Mouse (Mus musculus): ENCODE data around the gene Rnft1. TPM values are rescaled to one million over a fixed set of nuclear protein-coding genes. Genes with fewer than 3 reads are reported as not detected.

Gene Rnft1
- total and polyA plus RNA-seq, 2 experiments from 2014 or later = 5.7 to 16.3 TPM

DNA sequence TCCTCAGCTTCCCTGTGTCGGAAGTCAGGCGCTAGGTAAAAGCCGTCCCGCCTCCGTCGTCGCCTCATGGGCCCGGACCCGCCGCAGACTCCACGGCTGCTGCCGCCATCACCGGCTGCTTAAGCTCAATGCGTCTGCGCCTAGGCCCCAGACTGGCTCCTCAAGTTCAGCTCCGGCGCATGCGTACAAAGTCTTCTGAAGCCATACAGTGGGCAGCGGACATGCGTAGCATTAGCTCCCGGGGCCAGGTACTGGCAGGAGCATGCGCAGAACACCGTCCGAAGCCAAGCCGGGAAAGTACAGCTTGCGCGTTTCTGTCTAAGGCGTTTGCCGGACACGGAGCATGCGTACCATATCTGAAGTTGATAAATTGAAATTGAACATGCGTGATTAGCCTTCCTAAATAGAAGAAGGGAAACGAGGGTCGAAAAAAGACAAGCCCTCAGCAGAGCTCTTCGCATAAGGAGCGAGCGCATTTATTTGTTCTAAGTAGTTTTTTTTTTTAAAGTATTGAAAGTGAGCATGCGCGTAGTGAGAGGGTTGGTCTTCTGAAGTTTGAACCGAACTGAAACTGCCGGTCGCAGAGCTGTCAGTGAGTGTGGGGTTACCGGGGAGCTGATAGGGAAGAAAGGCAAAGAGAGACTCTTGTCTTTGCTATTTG, 60.3 kb downstream of the Rnft1 start, which contains the start of the genes Rps6kb1 and Tubd1:
Gene Rps6kb1, minus strand, starts transcription at position 167 of the 661 bp plus-strand sequence.
Gene Tubd1, plus strand, starts transcription at position 353 of the 661 bp plus-strand sequence.
- no peak for TF ChIP-seq CTCF (IDR thresholded peaks at IDR 0.05; ENCODE audit: low read depth)
- no peaks in the 10 kb centered on the region for H3K36me3 ChIP-seq (ENCODE audit: insufficient read depth, low read length)

DNA sequence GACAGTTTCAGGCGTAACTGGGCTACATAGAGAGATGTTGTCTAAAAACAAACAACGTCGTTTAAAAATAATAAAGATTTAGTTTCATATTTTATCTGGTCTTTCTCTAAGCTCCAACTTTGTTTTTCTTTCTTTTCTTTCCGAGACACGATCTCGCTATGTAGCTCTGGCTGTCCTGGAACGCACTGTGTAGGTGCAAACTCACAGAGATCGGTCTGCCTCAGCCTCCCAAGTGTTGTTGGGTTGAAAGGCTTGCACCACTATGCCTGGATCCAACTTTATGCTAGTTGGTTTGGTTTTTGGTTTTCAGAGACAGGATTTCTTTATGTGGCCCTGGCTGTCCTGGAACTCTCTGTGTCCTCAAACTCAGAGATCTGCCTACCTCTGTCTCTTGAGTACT, 61.1 kb downstream of the Rnft1 start:
- 79% methylated on average over 8 of the region's 8 CpGs for WGBS
- Histone ChIP-seq H3K27me3 (ENCODE audit: insufficient read depth, low read length) (no peaks in the 10 kb centered on the region), H3K4me2 (ENCODE audit: low read depth, low read length) (peak overlapping the region; percentile 61), H3K36me3 (ENCODE audit: insufficient read depth, low read length) (no peaks in the 10 kb centered on the region), H3K27ac (no peak overlapping the region), H3K9me3 (ENCODE audit: low read length) (no peaks in the 10 kb centered on the region), H3K4me1 (ENCODE audit: insufficient read depth, low read length) (no peaks in the 10 kb centered on the region), H3K9ac (replicated peaks; ENCODE audit: low read length) (peak overlapping the region; percentile 39; the same call in 1 of the 2 replicates), H3K4me3 (ENCODE audit: low read length) (peak overlapping the region; percentile 96)
- ATAC-seq (no peak), DNase-seq (ENCODE audit: low spot score) (no peak)
- no peak for TF ChIP-seq CTCF (IDR thresholded peaks at IDR 0.05; ENCODE audit: low read depth)

More for the DNA sequence above, 60.3 kb downstream of the Rnft1 start, which contains the start of the genes Rps6kb1 and Tubd1:
- H3K9ac ChIP-seq (replicated peaks; ENCODE audit: low read length) = peak within 1 kb of the TSS; percentile 98
- peak; percentile 100 for DNase-seq (ENCODE audit: low spot score)
- peak within 1 kb of the TSS; percentile 87 for H3K27ac ChIP-seq
- H3K4me1 ChIP-seq (ENCODE audit: insufficient read depth, low read length) = no peaks in the 10 kb centered on the region
- WGBS = under 1% methylated on average over 43 of the region's 43 CpGs
- peak within 1 kb of the TSS; percentile 96 for H3K4me3 ChIP-seq (ENCODE audit: low read length)
- peak within 1 kb of the TSS; percentile 81 for H3K4me2 ChIP-seq (ENCODE audit: low read depth, low read length)
- H3K9me3 ChIP-seq (ENCODE audit: low read length) = no peaks in the 10 kb centered on the region
- peak; percentile 99 for ATAC-seq
- no peaks in the 10 kb centered on the region for H3K27me3 ChIP-seq (ENCODE audit: insufficient read depth, low read length)

DNA sequence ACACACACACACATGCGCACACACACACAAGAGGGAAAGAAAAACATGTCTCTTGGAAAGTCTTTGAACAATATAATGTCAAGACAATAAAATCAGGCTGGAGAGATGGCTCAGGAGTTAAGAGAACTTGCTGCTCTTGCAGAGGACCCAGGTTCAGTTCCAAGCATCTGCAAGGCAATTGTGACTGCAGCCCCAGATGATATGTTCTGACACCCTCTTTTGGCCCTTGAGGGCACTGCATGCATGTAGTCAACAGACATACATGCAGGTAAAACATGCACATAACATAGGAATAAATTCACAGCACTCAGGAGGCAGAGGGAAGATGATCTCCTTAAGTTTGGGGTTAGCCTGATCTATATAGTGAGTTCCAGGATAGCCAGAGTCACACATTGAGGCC, 63.0 kb downstream of the Rnft1 start:
- no peak overlapping the region for H3K9ac ChIP-seq (replicated peaks; ENCODE audit: low read length)
- no peaks in the 10 kb centered on the region for H3K36me3 ChIP-seq (ENCODE audit: insufficient read depth, low read length)
- no peaks in the 10 kb centered on the region for H3K27me3 ChIP-seq (ENCODE audit: insufficient read depth, low read length)
- no peaks in the 10 kb centered on the region for H3K9me3 ChIP-seq (ENCODE audit: low read length)
- H3K27ac ChIP-seq = no peak overlapping the region
- WGBS = 95% methylated on average over 1 of the region's 1 CpGs
- DNase-seq (ENCODE audit: low spot score) (no peak), ATAC-seq (no peak)
- TF ChIP-seq CTCF (IDR thresholded peaks at IDR 0.05; ENCODE audit: low read depth) = 0 out of 2 replicates have a peak, but pooled peaks have one; percentile 15
- no peaks in the 10 kb centered on the region for H3K4me1 ChIP-seq (ENCODE audit: insufficient read depth, low read length)
- H3K4me2 ChIP-seq (ENCODE audit: low read depth, low read length) = no peak overlapping the region
- H3K4me3 ChIP-seq (ENCODE audit: low read length) = no peak overlapping the region

Other genes with a start within 250 kb of the Rnft1 start
- gene Ints2, start 227.1 kb upstream of the Rnft1 start, total RNA-seq (2014; rRNA removed) = 26.1 and 30.3 TPM in 2 replicates
- 11.6 and 14.2 TPM in 2 replicates for gene Ints2, start 227.1 kb upstream of the Rnft1 start, polyA plus RNA-seq (2015; fragmentation: Nextera tagmentation; extraction: Ambion mirVana)
- gene Med13, start 127.1 kb upstream of the Rnft1 start, total RNA-seq (2014; rRNA removed) = 55.0 and 59.7 TPM in 2 replicates
- gene Med13, start 127.1 kb upstream of the Rnft1 start, polyA plus RNA-seq (2015; fragmentation: Nextera tagmentation; extraction: Ambion mirVana) = 5.3 and 5.6 TPM in 2 replicates
- 21.9 and 34.2 TPM in 2 replicates for gene Rps6kb1, start 60.1 kb downstream of the Rnft1 start, total RNA-seq (2014; rRNA removed)
- gene Rps6kb1, start 60.1 kb downstream of the Rnft1 start, polyA plus RNA-seq (2015; fragmentation: Nextera tagmentation; extraction: Ambion mirVana) = 67.3 and 67.7 TPM in 2 replicates
- 1.8 and 2.6 TPM in 2 replicates for gene Tubd1, start 60.3 kb downstream of the Rnft1 start, total RNA-seq (2014; rRNA removed)
- 6.4 and 7.2 TPM in 2 replicates for gene Tubd1, start 60.3 kb downstream of the Rnft1 start, polyA plus RNA-seq (2015; fragmentation: Nextera tagmentation; extraction: Ambion mirVana)
- gene Vmp1, start 199.2 kb downstream of the Rnft1 start, total RNA-seq (2014; rRNA removed) = 31.3 and 51.6 TPM in 2 replicates
- gene Vmp1, start 199.2 kb downstream of the Rnft1 start, polyA plus RNA-seq (2015; fragmentation: Nextera tagmentation; extraction: Ambion mirVana) = 128 and 129 TPM in 2 replicates
- gene Ptrh2, start 199.3 kb downstream of the Rnft1 start, total RNA-seq (2014; rRNA removed) = 8.4 and 10.6 TPM in 2 replicates
- 21.2 and 21.6 TPM in 2 replicates for gene Ptrh2, start 199.3 kb downstream of the Rnft1 start, polyA plus RNA-seq (2015; fragmentation: Nextera tagmentation; extraction: Ambion mirVana)

All from hindbrain, postnatal 0 days (tissue).